Mouse (Mus musculus): Measurements from ENCODE around the gene Ccdc142. TPM values are rescaled to one million over a fixed set of nuclear protein-coding genes. Genes with fewer than 3 reads are reported as not detected.
A peak's percentile ranks its signal among the peaks of the same experiment; 100 is the strongest.

Gene Ccdc142
- polyA plus RNA-seq, 1 experiment = 1.2 TPM

GRCm38 (mm10) chr6:83136881-83137575 is 35.6 kb downstream of the Ccdc142 start:
- no peaks in the 10 kb centered on the region for H3K36me3 ChIP-seq (ENCODE audit: control insufficient read depth, insufficient read depth)
- peak overlapping the region; percentile 52 for H3ac ChIP-seq (ENCODE audit: control insufficient read depth, insufficient read length)
- H3K4me3 ChIP-seq = peak overlapping the region; percentile 88
- no peaks in the 10 kb centered on the region for H3K27me3 ChIP-seq (ENCODE audit: control insufficient read depth, insufficient read depth, insufficient read length)
- H3K79me2 ChIP-seq (ENCODE audit: control insufficient read depth, insufficient read depth) = peaks cover 42% of the 10 kb centered on the region
- peak; percentile 54 for TF ChIP-seq POLR2A (IDR thresholded peaks at IDR 0.05; ENCODE audit: insufficient read length, low read depth)
- no peak for TF ChIP-seq E2F4 (IDR thresholded peaks at IDR 0.05; ENCODE audit: insufficient read depth)
- no peak for TF ChIP-seq POLR2AphosphoS2 (IDR thresholded peaks at IDR 0.05; ENCODE audit: insufficient read length, low read depth)
- no peak for TF ChIP-seq SRF (IDR thresholded peaks at IDR 0.05; ENCODE audit: control insufficient read depth, insufficient read length, low read depth)
- no peak for TF ChIP-seq TCF12 (IDR thresholded peaks at IDR 0.05; ENCODE audit: insufficient read depth, poor library complexity, severe bottlenecking)
- TF ChIP-seq MYOD1 (IDR thresholded peaks at IDR 0.05; ENCODE audit: control insufficient read depth in 1 of 3, insufficient read length in 2 of 3, low read depth in 2 of 3) = no peak
- peak overlapping the region; percentile 84 for H3K4me2 ChIP-seq (ENCODE audit: low read depth)

GRCm38 (mm10) chr6:83137576-83137950 is 36.2 kb downstream of the Ccdc142 start:
- TF ChIP-seq USF1 (IDR thresholded peaks at IDR 0.05; ENCODE audit: low read depth) (no peak), MYOD1 (IDR thresholded peaks at IDR 0.05; ENCODE audit: control insufficient read depth in 1 of 3, insufficient read length in 2 of 3, low read depth in 2 of 3) (peak; percentile 72 to 99 (median 99)), TCF3 (IDR thresholded peaks at IDR 0.05; ENCODE audit: insufficient read length, low read depth) (peak; percentile 95), TCF12 (IDR thresholded peaks at IDR 0.05; ENCODE audit: insufficient read depth, poor library complexity, severe bottlenecking) (peak; percentile 90), MAX (IDR thresholded peaks at IDR 0.05; ENCODE audit: low read depth) (no peak), SRF (IDR thresholded peaks at IDR 0.05; ENCODE audit: control insufficient read depth, insufficient read length, low read depth) (no peak), MYOG (IDR thresholded peaks at IDR 0.05; ENCODE audit: control insufficient read depth in 1 of 3, insufficient read depth in 1 of 3, insufficient read length in 2 of 3, low read depth in 2 of 3) (peak; percentile 51 to 85 (median 67)), CEBPB (IDR thresholded peaks at IDR 0.05; ENCODE audit: insufficient read depth, poor library complexity, severe bottlenecking) (no peak), POLR2AphosphoS2 (IDR thresholded peaks at IDR 0.05; ENCODE audit: insufficient read length, low read depth) (peak; percentile 89), POLR2A (IDR thresholded peaks at IDR 0.05; ENCODE audit: insufficient read length, low read depth) (peak; percentile 75), E2F4 (IDR thresholded peaks at IDR 0.05; ENCODE audit: insufficient read depth) (no peak), REST (IDR thresholded peaks at IDR 0.05; ENCODE audit: insufficient read depth, insufficient read length) (no peak)
- Histone ChIP-seq H3ac (ENCODE audit: control insufficient read depth, insufficient read length) (peak overlapping the region; percentile 52), H3K27me3 (ENCODE audit: control insufficient read depth, insufficient read depth, insufficient read length) (no peaks in the 10 kb centered on the region), H3K79me2 (ENCODE audit: control insufficient read depth, insufficient read depth) (peaks cover 42% of the 10 kb centered on the region), H3K4me2 (ENCODE audit: low read depth) (peak overlapping the region; percentile 84), H3K4me3 (peak overlapping the region; percentile 88), H3K36me3 (ENCODE audit: control insufficient read depth, insufficient read depth) (no peaks in the 10 kb centered on the region)

- H3K79me2 ChIP-seq (ENCODE audit: control insufficient read depth, insufficient read depth) = peaks cover 45% of the 10 kb centered on the region
- peak in 1 of 3 experiments; percentile 13 for TF ChIP-seq MYOD1 (IDR thresholded peaks at IDR 0.05; ENCODE audit: control insufficient read depth in 1 of 3, insufficient read length in 2 of 3, low read depth in 2 of 3)
- TF ChIP-seq POLR2AphosphoS2 (IDR thresholded peaks at IDR 0.05; ENCODE audit: insufficient read length, low read depth) = peak; percentile 48
- no peak for TF ChIP-seq POLR2A (IDR thresholded peaks at IDR 0.05; ENCODE audit: insufficient read length, low read depth)
- no peaks in the 10 kb centered on the region for H3K36me3 ChIP-seq (ENCODE audit: control insufficient read depth, insufficient read depth)
- H3K27me3 ChIP-seq (ENCODE audit: control insufficient read depth, insufficient read depth, insufficient read length) = no peaks in the 10 kb centered on the region
- H3ac ChIP-seq (ENCODE audit: control insufficient read depth, insufficient read length) = peak overlapping the region; percentile 52
- peak overlapping the region; percentile 88 for H3K4me3 ChIP-seq
- H3K4me2 ChIP-seq (ENCODE audit: low read depth) = peak overlapping the region; percentile 84
Measured at GRCm38 (mm10) chr6:83138056-83138455, 36.7 kb downstream of the Ccdc142 start.

- Histone ChIP-seq H3K4me3 (no peak overlapping the region), H3K27me3 (ENCODE audit: control insufficient read depth, insufficient read depth, insufficient read length) (no peaks in the 10 kb centered on the region), H3K79me2 (ENCODE audit: control insufficient read depth, insufficient read depth) (peaks cover 55% of the 10 kb centered on the region), H3K4me2 (ENCODE audit: low read depth) (no peak overlapping the region), H3K36me3 (ENCODE audit: control insufficient read depth, insufficient read depth) (no peaks in the 10 kb centered on the region), H3ac (ENCODE audit: control insufficient read depth, insufficient read length) (no peak overlapping the region)
- TF ChIP-seq REST (IDR thresholded peaks at IDR 0.05; ENCODE audit: insufficient read depth, insufficient read length) (no peak), MYOD1 (IDR thresholded peaks at IDR 0.05; ENCODE audit: control insufficient read depth in 1 of 3, insufficient read length in 2 of 3, low read depth in 2 of 3) (no peak)
Measured at GRCm38 (mm10) chr6:83140044-83140443, 38.6 kb downstream of the Ccdc142 start.

GRCm38 (mm10) chr6:83141636-83142035 is 40.2 kb downstream of the Ccdc142 start:
- no peak overlapping the region for H3ac ChIP-seq (ENCODE audit: control insufficient read depth, insufficient read length)
- H3K4me3 ChIP-seq = peak overlapping the region; percentile 17
- H3K79me2 ChIP-seq (ENCODE audit: control insufficient read depth, insufficient read depth) = peaks cover 52% of the 10 kb centered on the region
- TF ChIP-seq MYOG (IDR thresholded peaks at IDR 0.05; ENCODE audit: control insufficient read depth in 1 of 3, insufficient read depth in 1 of 3, insufficient read length in 2 of 3, low read depth in 2 of 3) = no peak
- no peak for TF ChIP-seq E2F4 (IDR thresholded peaks at IDR 0.05; ENCODE audit: insufficient read depth)
- no peak for TF ChIP-seq MAX (IDR thresholded peaks at IDR 0.05; ENCODE audit: low read depth)
- TF ChIP-seq USF1 (IDR thresholded peaks at IDR 0.05; ENCODE audit: low read depth) = no peak
- peak; percentile 11 for TF ChIP-seq POLR2AphosphoS2 (IDR thresholded peaks at IDR 0.05; ENCODE audit: insufficient read length, low read depth)
- TF ChIP-seq CEBPB (IDR thresholded peaks at IDR 0.05; ENCODE audit: insufficient read depth, poor library complexity, severe bottlenecking) = no peak
- TF ChIP-seq TCF3 (IDR thresholded peaks at IDR 0.05; ENCODE audit: insufficient read length, low read depth) = no peak
- no peak for TF ChIP-seq TCF12 (IDR thresholded peaks at IDR 0.05; ENCODE audit: insufficient read depth, poor library complexity, severe bottlenecking)
- no peaks in the 10 kb centered on the region for H3K27me3 ChIP-seq (ENCODE audit: control insufficient read depth, insufficient read depth, insufficient read length)
- peak overlapping the region; percentile 72 for H3K4me2 ChIP-seq (ENCODE audit: low read depth)
- peaks cover under 1% of the 10 kb centered on the region for H3K36me3 ChIP-seq (ENCODE audit: control insufficient read depth, insufficient read depth)
